In the genomic region with DNA sequence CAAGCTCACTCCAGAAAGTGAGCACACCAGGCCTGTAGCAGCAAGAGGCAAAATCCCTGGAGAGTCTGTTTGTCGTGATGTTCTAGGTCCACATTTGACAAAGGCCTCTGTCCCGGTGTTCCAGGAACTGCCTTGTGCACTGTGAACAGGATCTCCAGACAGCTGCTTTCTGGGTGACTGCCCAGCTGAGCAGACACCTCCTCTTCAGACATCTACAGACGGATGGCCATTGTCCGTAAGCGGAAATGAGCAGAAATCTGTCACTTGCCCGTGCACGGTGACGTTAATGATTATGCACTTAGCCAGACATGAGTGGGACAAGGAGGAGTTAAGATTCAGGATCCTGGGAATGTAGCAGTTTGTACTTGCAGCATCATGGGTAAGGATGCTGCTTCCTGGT, we compare ENCODE assay signal across 25 mouse cellular contexts. TPM values are rescaled to one million over a fixed set of nuclear protein-coding genes. Genes with fewer than 3 reads are reported as not detected.
A peak's percentile ranks its signal among the peaks of the same experiment; 100 is the strongest.
DNase-seq lines count a peak whose midpoint lies in the region; ATAC-seq and TF ChIP-seq lines count a peak whose summit lies in the region.
"Had no signal": no experiment of that assay in that cellular context is flagged by ENCODE, and none has a peak within 500 bp of the region (broad histone marks: within the 10 kb centered on the region; RNA-seq: fewer than 3 reads in every experiment).

No protein-coding gene starts in this region.

- peak; percentile 65 for ATAC-seq in lung, postnatal 0 days
- no peak for ATAC-seq in limb, embryonic 14.5 days (ENCODE audit: low FRiP score, low read depth)
- no peak for ATAC-seq in hindbrain, embryonic 13.5 days (ENCODE audit: low FRiP score)
- ATAC-seq: activated CD4-positive, CD25-positive, alpha-beta regulatory T cell, adult 4 months; forebrain, embryonic 14.5 days; Patski had no signal

- no peaks in the 10 kb centered on the region for H3K27me3 ChIP-seq in kidney, adult 2 months (replicated peaks; ENCODE audit: control insufficient read depth, insufficient read depth, low read length)
- no peaks in the 10 kb centered on the region for H3K27me3 ChIP-seq in lung, postnatal 0 days (replicated peaks; ENCODE audit: insufficient read depth, low read length)
- no peaks in the 10 kb centered on the region for H3K27me3 ChIP-seq in limb, embryonic 14.5 days (ENCODE audit: control insufficient read depth, insufficient read depth, low read length)
- peaks cover 49% of the 10 kb centered on the region for H3K27me3 ChIP-seq in hindbrain, embryonic 13.5 days
- H3K27me3 ChIP-seq: CH12.LX; embryonic facial prominence, embryonic 15.5 days; Patski had no signal

- peak; percentile 53; the same call in 1 of the 2 replicates for TF ChIP-seq EP300 in lung, postnatal 0 days (IDR thresholded peaks at IDR 0.05)

- no peak overlapping the region for H3K4me2 ChIP-seq in lung, postnatal 0 days (replicated peaks; ENCODE audit: low read depth, low read length)
- no peak overlapping the region for H3K4me2 ChIP-seq in limb, embryonic 14.5 days (replicated peaks; ENCODE audit: low read depth, low read length, severe bottlenecking)
- no peak overlapping the region for H3K4me2 ChIP-seq in hindbrain, embryonic 13.5 days
- H3K4me2 ChIP-seq: embryonic facial prominence, embryonic 15.5 days; heart, embryonic 13.5 days; hindbrain, embryonic 12.5 days had no signal

- no peaks in the 10 kb centered on the region for H3K9me3 ChIP-seq in lung, postnatal 0 days (ENCODE audit: low read length)
- no peaks in the 10 kb centered on the region for H3K9me3 ChIP-seq in limb, embryonic 14.5 days (ENCODE audit: control insufficient read depth, low read length)
- no peaks in the 10 kb centered on the region for H3K9me3 ChIP-seq in hindbrain, embryonic 13.5 days
- H3K9me3 ChIP-seq: embryonic facial prominence, embryonic 15.5 days; forebrain, embryonic 10.5 days; heart, embryonic 13.5 days; hindbrain, embryonic 12.5 days had no signal

- peak; percentile 45 for DNase-seq in kidney, adult 2 months
- no peak for DNase-seq in kidney, adult 18-20 months
- DNase-seq in kidney, postnatal 4 days = peak; percentile 30 to 47
- DNase-seq in kidney, adult 9 months = no peak
- DNase-seq in lung, postnatal 0 days (ENCODE audit: low spot score) = peak; percentile 28
- DNase-seq in lung, postnatal 14 days = no peak
- no peak for DNase-seq in limb, embryonic 14.5 days (ENCODE audit: low spot score)
- DNase-seq: adrenal gland, postnatal 14 days; cerebellum, adult 11-12 months; cerebellum, adult 9-10 months; cerebellum, postnatal 25 days; gastrocnemius, adult 2 months; gastrocnemius, postnatal 25 days; heart, postnatal 10 days; heart, postnatal 4 days had no signal

- TF ChIP-seq POLR2A in kidney, adult 2 months (IDR thresholded peaks at IDR 0.05; ENCODE audit: low read depth, low read length) = no peak
- TF ChIP-seq POLR2A in limb, embryonic 14.5 days (IDR thresholded peaks at IDR 0.05; ENCODE audit: borderline replicate concordance, extremely low read depth, insufficient read depth, insufficient read length) = no peak

- H3K36me3 ChIP-seq in kidney, adult 2 months (ENCODE audit: control insufficient read depth, insufficient read depth, low read length) = no peaks in the 10 kb centered on the region
- H3K36me3 ChIP-seq in lung, postnatal 0 days (ENCODE audit: insufficient read depth, low read length) = no peaks in the 10 kb centered on the region
- no peaks in the 10 kb centered on the region for H3K36me3 ChIP-seq in limb, embryonic 14.5 days (ENCODE audit: control insufficient read depth, insufficient read depth, low read length)
- H3K36me3 ChIP-seq in hindbrain, embryonic 13.5 days = no peaks in the 10 kb centered on the region
- H3K36me3 ChIP-seq: embryonic facial prominence, embryonic 15.5 days; forebrain, embryonic 10.5 days; heart, embryonic 13.5 days; hindbrain, embryonic 12.5 days had no signal

- TF ChIP-seq CTCF in kidney, adult 2 months (conservative IDR thresholded peaks at IDR 0.05; ENCODE audit: insufficient read depth, insufficient read length, low read depth, low read length) = no peak
- TF ChIP-seq CTCF in lung, postnatal 0 days (IDR thresholded peaks at IDR 0.05) = no peak

- no peak overlapping the region for H3K4me3 ChIP-seq in kidney, adult 2 months (ENCODE audit: insufficient read depth, low read depth, low read length)
- no peak overlapping the region for H3K4me3 ChIP-seq in lung, postnatal 0 days (ENCODE audit: low read depth, low read length)
- no peak overlapping the region for H3K4me3 ChIP-seq in limb, embryonic 14.5 days (replicated peaks; ENCODE audit: low read length)
- no peak overlapping the region for H3K4me3 ChIP-seq in hindbrain, embryonic 13.5 days
- H3K4me3 ChIP-seq: embryonic facial prominence, embryonic 15.5 days; erythroblast, embryonic 14.5 days; forebrain, embryonic 10.5 days; gastrocnemius, adult 2 months; heart, embryonic 13.5 days; hindbrain, embryonic 12.5 days had no signal

- 45% methylated on average over 8 of the region's 8 CpGs for WGBS in kidney, adult 2 months
- WGBS in lung, postnatal 0 days = 54% methylated on average over 8 of the region's 8 CpGs
- 90% methylated on average over 8 of the region's 8 CpGs for WGBS in limb, embryonic 14.5 days
- WGBS in hindbrain, embryonic 13.5 days = 76% methylated on average over 8 of the region's 8 CpGs

- no peaks in the 10 kb centered on the region for H3K4me1 ChIP-seq in kidney, adult 2 months (ENCODE audit: control insufficient read depth, insufficient read depth, low read length)
- H3K4me1 ChIP-seq in lung, postnatal 0 days (ENCODE audit: insufficient read depth, low read depth, low read length) = no peaks in the 10 kb centered on the region
- peaks cover 3% of the 10 kb centered on the region; the same call in 1 of the 2 replicates for H3K4me1 ChIP-seq in limb, embryonic 14.5 days (ENCODE audit: control insufficient read depth, insufficient read depth, low read length)
- peaks cover 24% of the 10 kb centered on the region for H3K4me1 ChIP-seq in hindbrain, embryonic 13.5 days (replicated peaks)

- H3K27ac ChIP-seq in kidney, adult 2 months (ENCODE audit: insufficient read depth, low read depth, low read length) = no peak overlapping the region
- H3K27ac ChIP-seq in lung, postnatal 0 days (ENCODE audit: low read length) = no peak overlapping the region
- H3K27ac ChIP-seq in limb, embryonic 14.5 days (replicated peaks; ENCODE audit: low read depth, low read length) = peak overlapping the region; percentile 48; the same call in 1 of the 2 replicates
- H3K27ac ChIP-seq in hindbrain, embryonic 13.5 days = no peak overlapping the region
- H3K27ac ChIP-seq: embryonic facial prominence, embryonic 15.5 days; forebrain, embryonic 10.5 days; gastrocnemius, adult 2 months; heart, embryonic 13.5 days; hindbrain, embryonic 12.5 days had no signal

- H3K9ac ChIP-seq in lung, postnatal 0 days (replicated peaks; ENCODE audit: low read depth) = no peak overlapping the region
- H3K9ac ChIP-seq in limb, embryonic 14.5 days (ENCODE audit: low read depth, low read length, severe bottlenecking) = no peak overlapping the region
- H3K9ac ChIP-seq in hindbrain, embryonic 13.5 days = no peak overlapping the region
- H3K9ac ChIP-seq: embryonic facial prominence, embryonic 15.5 days; heart, embryonic 13.5 days; hindbrain, embryonic 12.5 days had no signal

RNA-seq across cellular contexts. Expression of a gene that starts 6.4 kb away (rescaled TPM):
- 0.05 TPM in 1 of 2 replicates, not detected in the other for polyA plus RNA-seq in kidney, adult 2 months (2012; rRNA removed)
- not detected in 2 replicates for polyA plus RNA-seq in lung, postnatal 0 days (2015; fragmentation: Nextera tagmentation; extraction: Ambion mirVana)
- 1.7 and 3.2 TPM in 2 replicates for polyA plus RNA-seq in limb, embryonic 14.5 days (2012; rRNA removed)
- polyA plus RNA-seq in limb, embryonic 14.5 days (2014; fragmentation: Nextera tagmentation; extraction: Ambion mirVana) = 0.25 TPM in 1 of 2 replicates, not detected in the other
- not detected in 2 replicates for polyA plus RNA-seq in hindbrain, embryonic 13.5 days (2015; fragmentation: Nextera tagmentation; extraction: Ambion mirVana)
- polyA plus RNA-seq: activated CD4-positive, CD25-positive, alpha-beta regulatory T cell, adult 4 months; erythroblast, embryonic 14.5 days; forebrain, embryonic 10.5 days; forebrain, embryonic 14.5 days; heart, embryonic 13.5 days; hindbrain, embryonic 12.5 days had no signal

RNA-seq across cellular contexts. Expression of a gene that starts 22.3 kb away (rescaled TPM):
- 23.3 and 24.1 TPM in 2 replicates for polyA plus RNA-seq in kidney, adult 2 months (2012; rRNA removed)
- 20.2 and 22.2 TPM in 2 replicates for polyA plus RNA-seq in lung, postnatal 0 days (2015; fragmentation: Nextera tagmentation; extraction: Ambion mirVana)
- 50.9 and 58.1 TPM in 2 replicates for polyA plus RNA-seq in limb, embryonic 14.5 days (2012; rRNA removed)
- polyA plus RNA-seq in limb, embryonic 14.5 days (2014; fragmentation: Nextera tagmentation; extraction: Ambion mirVana) = 31.3 and 38.5 TPM in 2 replicates
- 38.0 and 38.5 TPM in 2 replicates for polyA plus RNA-seq in hindbrain, embryonic 13.5 days (2015; fragmentation: Nextera tagmentation; extraction: Ambion mirVana)

Comparison
In these comparisons a context has a peak if more than half of its experiments do, and no peak if none do; other contexts are left out.
1. DNase-seq: peak in kidney, adult 2 months (single experiment), kidney, postnatal 4 days (2 of 2) and lung, postnatal 0 days (single experiment); none in kidney, adult 18-20 months (single experiment), kidney, adult 9 months (single experiment), lung, postnatal 14 days (single experiment) and limb, embryonic 14.5 days (single experiment).